Comparison of ENCODE assay signal across 20 mouse cellular contexts in genomic region chr4:58286368-58287090, GRCm38 (mm10). TPM values are rescaled to one million over a fixed set of nuclear protein-coding genes. Genes with fewer than 3 reads are reported as not detected.
DNase-seq lines count a peak whose midpoint lies in the region; ATAC-seq and TF ChIP-seq lines count a peak whose summit lies in the region.
"Had no signal": no experiment of that assay in that cellular context is flagged by ENCODE, and none has a peak within 500 bp of the region (broad histone marks: within the 10 kb centered on the region; RNA-seq: fewer than 3 reads in every experiment).

No protein-coding gene starts in this region.

- H3K4me2 ChIP-seq in kidney, embryonic 15.5 days: no peak overlapping the region
- peak overlapping the region; percentile 73 for H3K4me2 ChIP-seq in myocyte (ENCODE audit: low read depth)

- no peak for TF ChIP-seq POLR2A in kidney, adult 2 months (IDR thresholded peaks at IDR 0.05; ENCODE audit: low read depth, low read length)
- TF ChIP-seq POLR2A in myocyte (IDR thresholded peaks at IDR 0.05; ENCODE audit: insufficient read length, low read depth): no peak

- H3K9me3 ChIP-seq in kidney, embryonic 15.5 days (replicated peaks): no peaks in the 10 kb centered on the region
- H3K9me3 ChIP-seq in ES-E14 (ENCODE audit: control insufficient read depth, insufficient read depth, low read depth, low read length): no peaks in the 10 kb centered on the region
- H3K9me3 ChIP-seq: hindbrain, embryonic 10.5 days; midbrain, embryonic 10.5 days had no signal

- WGBS in kidney, adult 2 months: 25% methylated on average over 9 of the region's 9 CpGs
- WGBS in kidney, embryonic 15.5 days: 60% methylated on average over 9 of the region's 9 CpGs

- H3K79me2 ChIP-seq in myocyte (ENCODE audit: control insufficient read depth, insufficient read depth): peaks cover 39% of the 10 kb centered on the region

- peak overlapping the region; percentile 85 for H3K27ac ChIP-seq in gastrocnemius, adult 2 months
- H3K27ac ChIP-seq in kidney, adult 2 months (ENCODE audit: insufficient read depth, low read depth, low read length): peak overlapping the region; percentile 16; the same call in 1 of the 2 replicates
- no peak overlapping the region for H3K27ac ChIP-seq in kidney, embryonic 15.5 days
- H3K27ac ChIP-seq in ES-E14 (ENCODE audit: insufficient read depth, low read depth, low read length, poor library complexity, severe bottlenecking): no peak overlapping the region
- H3K27ac ChIP-seq: hindbrain, embryonic 10.5 days; liver, embryonic 14.5 days; midbrain, embryonic 10.5 days had no signal

- in situ Hi-C loops in ES-E14 (cut with MboI; ENCODE audit: low sequenced_read_pairs in 2 of 2, unreplicated experiment in 2 of 2): no loop called here

- no peak overlapping the region for H3K9ac ChIP-seq in kidney, embryonic 15.5 days
- H3K9ac ChIP-seq in ES-E14 (ENCODE audit: insufficient read depth, low read depth, low read length, poor library complexity, severe bottlenecking): no peak overlapping the region
- H3K9ac ChIP-seq: liver, embryonic 14.5 days had no signal

- no peaks in the 10 kb centered on the region; the same call in 1 of the 2 replicates for H3K27me3 ChIP-seq in kidney, adult 2 months (replicated peaks; ENCODE audit: control insufficient read depth, insufficient read depth, low read length)
- H3K27me3 ChIP-seq in kidney, embryonic 15.5 days: no peaks in the 10 kb centered on the region
- H3K27me3 ChIP-seq in myocyte (ENCODE audit: control insufficient read depth, insufficient read depth, insufficient read length): no peaks in the 10 kb centered on the region

- no peak for DNase-seq in gastrocnemius, adult 2 months
- no peak for DNase-seq in gastrocnemius, postnatal 10 days
- peak; percentile 5 for DNase-seq in kidney, adult 2 months
- DNase-seq in ES-E14 (ENCODE audit: low read depth, low spot score): no peak
- DNase-seq in spleen, adult 18-20 months: no peak
- DNase-seq in adrenal gland, postnatal 4 days (ENCODE audit: low spot score in 2 of 2): no peak
- DNase-seq: adrenal gland, postnatal 10 days; cerebellum, adult 9-10 months; kidney, postnatal 4 days; retina, postnatal 1 day; thymus, adult 18-20 months had no signal

- H3K4me1 ChIP-seq in kidney, adult 2 months (ENCODE audit: control insufficient read depth, insufficient read depth, low read length): no peaks in the 10 kb centered on the region
- H3K4me1 ChIP-seq in kidney, embryonic 15.5 days: peaks cover 4% of the 10 kb centered on the region; the same call in 1 of the 2 replicates
- H3K4me1 ChIP-seq in ES-E14 (ENCODE audit: control insufficient read depth in 2 of 2, insufficient read depth in 2 of 2, low read length in 2 of 2, poor library complexity in 1 of 2): no peaks in the 10 kb centered on the region
- H3K4me1 ChIP-seq: hindbrain, embryonic 10.5 days; midbrain, embryonic 10.5 days had no signal

- intact Hi-C loops in gastrocnemius, adult 2 months (cut with DNase I): loop anchor here (10.0 kb wide), 1 partner anchor 108 kb away; no protein-coding TSS in a partner anchor

- peak overlapping the region; percentile 48 for H3ac ChIP-seq in myocyte (ENCODE audit: control insufficient read depth, insufficient read length)

- H3K36me3 ChIP-seq in kidney, adult 2 months (ENCODE audit: control insufficient read depth, insufficient read depth, low read length): no peaks in the 10 kb centered on the region
- H3K36me3 ChIP-seq in kidney, embryonic 15.5 days: no peaks in the 10 kb centered on the region
- H3K36me3 ChIP-seq in ES-E14 (ENCODE audit: control insufficient read depth, insufficient read depth, low read length, poor library complexity, severe bottlenecking) (no peaks in the 10 kb centered on the region), myocyte (ENCODE audit: control insufficient read depth, insufficient read depth) (no peaks in the 10 kb centered on the region)
- H3K36me3 ChIP-seq: hindbrain, embryonic 10.5 days; midbrain, embryonic 10.5 days had no signal

- peak overlapping the region; percentile 69 for H3K4me3 ChIP-seq in gastrocnemius, adult 2 months
- no peak overlapping the region for H3K4me3 ChIP-seq in kidney, adult 2 months (ENCODE audit: insufficient read depth, low read depth, low read length)
- H3K4me3 ChIP-seq in kidney, embryonic 15.5 days (replicated peaks): no peak overlapping the region
- no peak overlapping the region for H3K4me3 ChIP-seq in ES-E14 (ENCODE audit: insufficient read depth in 1 of 2, low read depth in 1 of 2, low read length in 2 of 2, poor library complexity in 1 of 2, severe bottlenecking in 1 of 2)
- peak overlapping the region; percentile 47 for H3K4me3 ChIP-seq in myocyte
- H3K4me3 ChIP-seq: erythroblast, embryonic 14.5 days; hindbrain, embryonic 10.5 days; midbrain, embryonic 10.5 days had no signal

- no peak for TF ChIP-seq CTCF in gastrocnemius, adult 2 months (IDR thresholded peaks at IDR 0.05)
- no peak for TF ChIP-seq CTCF in kidney, adult 2 months (conservative IDR thresholded peaks at IDR 0.05; ENCODE audit: insufficient read depth, insufficient read length, low read depth, low read length)

- ATAC-seq in kidney, embryonic 15.5 days (replicated peaks; ENCODE audit: low FRiP score): no peak
- ATAC-seq: forebrain, embryonic 16.5 days had no signal

TF ChIP-seq in ES-E14, 5 proteins besides CTCF, POLR2A, EP300 and RAD21:
- no peak for TF ChIP-seq MAFK (IDR thresholded peaks at IDR 0.05; ENCODE audit: insufficient read depth, low read depth, low read length)
- TF ChIP-seq ZNF384 (IDR thresholded peaks at IDR 0.05; ENCODE audit: low read depth, low read length): 0 out of 2 replicates have a peak, but pooled peaks have one; percentile 15
- no peak for TF ChIP-seq CHD2 (IDR thresholded peaks at IDR 0.05; ENCODE audit: low read depth, low read length)

TF ChIP-seq in myocyte, 11 proteins besides CTCF, POLR2A, EP300 and RAD21:
- TF ChIP-seq CEBPB (IDR thresholded peaks at IDR 0.05; ENCODE audit: insufficient read depth, poor library complexity, severe bottlenecking) (no peak), TCF3 (IDR thresholded peaks at IDR 0.05; ENCODE audit: insufficient read length, low read depth) (no peak), USF1 (IDR thresholded peaks at IDR 0.05; ENCODE audit: low read depth) (no peak), MAX (IDR thresholded peaks at IDR 0.05; ENCODE audit: low read depth) (no peak), MYOD1 (IDR thresholded peaks at IDR 0.05; ENCODE audit: control insufficient read depth in 1 of 3, insufficient read length in 2 of 3, low read depth in 2 of 3) (peak in 2 of 3 experiments; percentile 59 to 69), POLR2AphosphoS2 (IDR thresholded peaks at IDR 0.05; ENCODE audit: insufficient read length, low read depth) (no peak), SRF (IDR thresholded peaks at IDR 0.05; ENCODE audit: control insufficient read depth, insufficient read length, low read depth) (no peak), MYOG (IDR thresholded peaks at IDR 0.05; ENCODE audit: control insufficient read depth in 1 of 3, insufficient read depth in 1 of 3, insufficient read length in 2 of 3, low read depth in 2 of 3) (peak in 1 of 3 experiments; percentile 44), E2F4 (IDR thresholded peaks at IDR 0.05; ENCODE audit: insufficient read depth) (no peak), TCF12 (IDR thresholded peaks at IDR 0.05; ENCODE audit: insufficient read depth, poor library complexity, severe bottlenecking) (peak; percentile 51), REST (IDR thresholded peaks at IDR 0.05; ENCODE audit: insufficient read depth, insufficient read length) (no peak)

RNA-seq across cellular contexts. Expression of gene Musk, which starts 0.8 kb away (rescaled TPM):
- 10 to 100 TPM; 20.4 to 66.6 TPM for total RNA-seq in gastrocnemius, adult 2 months (2021)
- 10 to 100 TPM; 28.5 to 31.2 TPM for total RNA-seq in gastrocnemius, postnatal 10 days (2021)
- polyA plus RNA-seq in kidney, adult 2 months (2012; rRNA removed): 0.26 and 0.38 TPM in 2 replicates
- polyA plus RNA-seq in kidney, embryonic 15.5 days (2015; fragmentation: Nextera tagmentation; extraction: Ambion mirVana): 0.40 and 0.45 TPM in 2 replicates
- total RNA-seq in ES-E14 (2012; rRNA removed): not detected in 2 replicates
- polyA plus RNA-seq in myocyte (2012; fragmentation: generic; extraction: Trizol): 17.5 TPM
- total RNA-seq in adrenal gland, postnatal 4 days (2021): 1 to 10 TPM; 1.2 to 1.5 TPM
- total RNA-seq: monocyte, adult 5-6 weeks had no signal
- polyA plus RNA-seq: erythroblast, embryonic 14.5 days; forebrain, embryonic 16.5 days; liver, embryonic 14.5 days; spleen, adult 2 months had no signal

Comparison
In these comparisons a context has a peak if more than half of its experiments do, and no peak if none do; other contexts are left out.
1. H3K27ac ChIP-seq: peak in gastrocnemius, adult 2 months (single experiment) and kidney, adult 2 months (single experiment); none in kidney, embryonic 15.5 days (single experiment) and ES-E14 (single experiment).
2. H3K4me3 ChIP-seq: peak in gastrocnemius, adult 2 months (single experiment) and myocyte (single experiment); none in kidney, adult 2 months (single experiment), kidney, embryonic 15.5 days (single experiment) and ES-E14 (0 of 2).
3. RNA of gene Musk, which starts 0.8 kb away (total RNA-seq): 20.4 to 66.6 TPM in gastrocnemius, adult 2 months and 28.5 to 31.2 TPM in gastrocnemius, postnatal 10 days; 1.2 to 1.5 TPM in adrenal gland, postnatal 4 days and not detected in ES-E14; every median in the first group is over 4 times any median in the second.